Mouse (Mus musculus) heart, embryonic 14.5 days (tissue): ENCODE measurements around the gene Fzd4. TPM values are rescaled to one million over a fixed set of nuclear protein-coding genes. Genes with fewer than 3 reads are reported as not detected.
A peak's percentile ranks its signal among the peaks of the same experiment; 100 is the strongest.

Experiments
- ATAC-seq: fragments of 200-750 bp; cut with Nextera tagmentation; 2 replicates; pipeline ENCODE4 v1.8.0; 2017; ENCODE audit warnings: low read depth, moderate TSS enrichment; ENCODE audit not compliant: insufficient number of reproducible peaks, insufficient read depth, low FRiP score
- H3K27ac ChIP-seq, 2 experiments: fragments of 200-500 bp in 1 of 2; fragments of 300-500 bp in 1 of 2; sonication (generic) in 1 of 2; replicated peaks in 1 of 2; 2 replicates each; pipeline ENCODE4 v1.5.1; 2012 to 2014; ENCODE audit warnings: low read depth in 2 of 2, low read length in 2 of 2, control low read depth in 1 of 2, mild to moderate bottlenecking in 1 of 2, mixed read lengths in 1 of 2; ENCODE audit not compliant: control insufficient read depth in 1 of 2, insufficient read depth in 1 of 2
- H3K27me3 ChIP-seq: fragments of 300-500 bp; sonication (generic); 2 replicates; pipeline ENCODE4 v1.6.1; 2014; ENCODE audit warnings: mild to moderate bottlenecking, low read length, control low read depth; ENCODE audit not compliant: control insufficient read depth, insufficient read depth
- H3K36me3 ChIP-seq: fragments of 300-500 bp; sonication (generic); 2 replicates; pipeline ENCODE4 v1.6.1; 2014; ENCODE audit warnings: mild to moderate bottlenecking, control low read depth, low read length, mixed read lengths; ENCODE audit not compliant: control insufficient read depth, insufficient read depth
- H3K4me1 ChIP-seq, 2 experiments: fragments of 200-500 bp in 1 of 2; fragments of 300-500 bp in 1 of 2; sonication (generic) in 1 of 2; 2 replicates each; pipeline ENCODE4 v1.6.1; 2012 to 2014; ENCODE audit warnings: low read length in 2 of 2, control low read depth in 1 of 2, mixed read lengths in 1 of 2; ENCODE audit not compliant: control insufficient read depth in 2 of 2, insufficient read depth in 2 of 2
- H3K4me2 ChIP-seq: fragments of 300-500 bp; sonication (generic); 2 replicates; pipeline ENCODE4 v1.6.1; 2014; ENCODE audit warnings: mild to moderate bottlenecking, low read length
- H3K4me3 ChIP-seq, 2 experiments: fragments of 200-500 bp in 1 of 2; fragments of 300-500 bp in 1 of 2; sonication (generic) in 1 of 2; 2 replicates each; pipeline ENCODE4 v1.5.1; 2012 to 2014; ENCODE audit warnings: low read length in 2 of 2, mild to moderate bottlenecking in 2 of 2, control low read depth in 1 of 2, low read depth in 1 of 2, moderate library complexity in 1 of 2; ENCODE audit not compliant: control insufficient read depth in 1 of 2, insufficient read depth in 1 of 2
- H3K9ac ChIP-seq: fragments of 300-500 bp; sonication (generic); 2 replicates; pipeline ENCODE4 v1.6.1; 2014; ENCODE audit warnings: mild to moderate bottlenecking, low read length
- H3K9me3 ChIP-seq: fragments of 300-500 bp; sonication (generic); 2 replicates; pipeline ENCODE4 v1.6.1; 2016; ENCODE audit warnings: low read length, control low read depth; ENCODE audit not compliant: control insufficient read depth
- WGBS: fragments of 180-500 bp; shearing (Covaris S2); extraction: QIAGEN DNeasy Blood & Tissue Kit; methylation state at CpG from one replicate; pipeline ENCODE4 v1.1.7; 2014; 5-methylcytosine and 5-hydroxymethylcytosine counted together
- polyA plus RNA-seq: library from polyadenylated mRNA; unstranded; fragments of >200 nt; fragmentation: Nextera tagmentation; extraction: Ambion mirVana; gene quantifications from 2 replicates; pipeline ENCODE4 v1.2.1, GENCODE M21; 2014

Fzd4 gene
- polyA plus RNA-seq, 1 experiment from 2014 or later, result 13.2 TPM

DNA sequence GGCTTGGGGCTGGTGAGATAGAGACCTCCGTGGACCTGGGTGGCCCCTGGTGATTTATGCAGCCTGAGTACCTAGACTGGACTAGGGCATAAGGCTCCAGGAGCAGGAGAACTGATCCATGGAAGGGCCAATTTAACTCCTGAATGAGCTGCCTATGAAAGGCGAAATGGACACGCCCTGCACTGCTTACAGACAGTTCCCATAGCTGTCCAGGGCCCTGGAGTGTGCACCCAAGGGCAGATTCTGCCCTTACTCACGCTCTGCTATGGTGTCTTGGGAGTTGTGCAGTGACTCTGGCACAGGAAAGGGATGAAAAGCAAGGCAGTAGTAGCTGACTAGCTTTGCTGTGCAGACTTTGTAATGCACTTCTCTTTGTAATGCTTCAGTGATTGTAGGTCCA, 6.1 kb downstream of the Fzd4 start:
- ATAC-seq, result no peak
- no peak overlapping the region for H3K27ac ChIP-seq
- no peak overlapping the region for H3K4me2 ChIP-seq
- H3K9ac ChIP-seq, result no peak overlapping the region
- WGBS, result 71% methylated on average over 4 of the region's 4 CpGs
- H3K27me3 ChIP-seq, result no peaks in the 10 kb centered on the region
- peaks cover 6 to 24% of the 10 kb centered on the region in 2 experiments for H3K4me1 ChIP-seq
- no peaks in the 10 kb centered on the region for H3K9me3 ChIP-seq
- peaks cover 52% of the 10 kb centered on the region for H3K36me3 ChIP-seq
- no peak overlapping the region for H3K4me3 ChIP-seq

- Histone ChIP-seq H3K9me3 (no peaks in the 10 kb centered on the region), H3K4me1 (peaks cover 6 to 22% of the 10 kb centered on the region in 2 experiments), H3K9ac (no peak overlapping the region), H3K4me2 (no peak overlapping the region), H3K27ac (no peak overlapping the region), H3K36me3 (peaks cover 52% of the 10 kb centered on the region), H3K4me3 (no peak overlapping the region), H3K27me3 (no peaks in the 10 kb centered on the region)
- no peak for ATAC-seq
- 60% methylated on average over 3 of the region's 3 CpGs for WGBS
These were observed 7.2 kb downstream of the Fzd4 start for GRCm38 (mm10) chr7:89411346-89411745.

GRCm38 (mm10) chr7:89412094-89412493, 7.9 kb downstream of the Fzd4 start:
- H3K27ac ChIP-seq, result no peak overlapping the region
- H3K9me3 ChIP-seq, result no peaks in the 10 kb centered on the region
- peaks cover 6 to 22% of the 10 kb centered on the region in 2 experiments for H3K4me1 ChIP-seq
- no peak for ATAC-seq
- H3K4me2 ChIP-seq, result no peak overlapping the region
- H3K9ac ChIP-seq, result no peak overlapping the region
- peaks cover 51% of the 10 kb centered on the region for H3K36me3 ChIP-seq
- H3K27me3 ChIP-seq, result no peaks in the 10 kb centered on the region
- 61% methylated on average over 7 of the region's 7 CpGs for WGBS
- H3K4me3 ChIP-seq, result no peak overlapping the region

GRCm38 (mm10) chr7:89416027-89416426, 11.9 kb downstream of the Fzd4 start:
- Histone ChIP-seq H3K4me2 (no peak overlapping the region), H3K4me3 (no peak overlapping the region), H3K36me3 (peaks cover 19% of the 10 kb centered on the region), H3K9ac (no peak overlapping the region), H3K4me1 (peaks cover 4 to 20% of the 10 kb centered on the region in 2 experiments), H3K27ac (no peak overlapping the region), H3K9me3 (no peaks in the 10 kb centered on the region), H3K27me3 (no peaks in the 10 kb centered on the region)
- ATAC-seq, result no peak
- 65% methylated on average over 4 of the region's 4 CpGs for WGBS

GRCm38 (mm10) chr7:89417707-89418106, 13.6 kb downstream of the Fzd4 start:
- 73% methylated on average over 2 of the region's 2 CpGs for WGBS

GRCm38 (mm10) chr7:89418127-89418653, 14.0 kb downstream of the Fzd4 start:
- H3K4me2 ChIP-seq, result peak overlapping the region; percentile 40
- no peaks in the 10 kb centered on the region for H3K27me3 ChIP-seq

More at GRCm38 (mm10) chr7:89417707-89418106, 13.6 kb downstream of the Fzd4 start:
- no peak overlapping the region for H3K4me2 ChIP-seq
- peaks cover 2 to 10% of the 10 kb centered on the region in 2 experiments for H3K4me1 ChIP-seq
- peak overlapping the region; percentile 68 to 72 for H3K27ac ChIP-seq
- H3K36me3 ChIP-seq, result peaks cover 2% of the 10 kb centered on the region
- ATAC-seq, result no peak
- no peak overlapping the region for H3K4me3 ChIP-seq
- H3K9me3 ChIP-seq, result no peaks in the 10 kb centered on the region
- no peak overlapping the region for H3K9ac ChIP-seq
- no peaks in the 10 kb centered on the region for H3K27me3 ChIP-seq

DNA sequence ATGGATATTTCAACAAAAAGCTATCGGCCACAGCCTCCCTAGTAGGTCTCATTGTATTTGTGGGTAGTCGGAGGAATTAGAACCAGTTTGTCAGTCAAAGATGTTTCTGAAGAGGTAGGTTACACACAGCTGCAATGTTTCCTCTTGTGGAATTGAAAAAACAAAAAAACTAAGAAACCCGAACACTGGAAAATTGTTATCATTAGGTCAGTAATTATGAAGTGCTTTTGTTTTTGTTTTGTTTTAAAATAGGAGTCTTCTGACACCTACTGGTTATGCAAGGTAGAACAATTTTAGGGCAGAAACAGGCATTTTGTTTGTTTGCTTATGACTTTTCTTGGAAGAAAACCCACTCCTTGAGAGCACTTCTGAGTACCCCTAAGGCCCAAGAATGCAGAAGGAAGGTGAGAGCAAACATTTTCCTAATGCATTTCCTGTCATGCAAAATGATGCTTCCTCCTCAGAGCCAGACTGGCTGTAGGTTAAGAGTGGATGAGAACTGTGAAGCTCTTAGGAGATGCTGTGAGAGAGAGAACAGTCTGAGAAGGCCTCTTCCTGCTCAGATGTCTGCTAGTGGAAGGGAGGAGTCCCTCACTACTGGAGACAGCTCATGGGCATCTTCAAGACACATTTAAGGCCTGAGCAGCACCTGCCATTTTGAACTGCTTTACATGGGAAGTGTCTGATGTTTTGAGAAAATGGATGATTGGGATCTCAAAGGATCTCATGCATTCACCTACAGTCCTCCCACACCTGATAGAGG, 14.9 kb downstream of the Fzd4 start:
- ATAC-seq, result no peak
- no peaks in the 10 kb centered on the region for H3K9me3 ChIP-seq
- peak overlapping the region; percentile 40 for H3K4me2 ChIP-seq
- no peak overlapping the region for H3K4me3 ChIP-seq
- H3K27ac ChIP-seq, result peak overlapping the region; percentile 64 to 68; a peak in 3 of 4 replicates
- no peaks in the 10 kb centered on the region for H3K27me3 ChIP-seq
- H3K36me3 ChIP-seq, result no peaks in the 10 kb centered on the region
- WGBS, result 47% methylated on average over 3 of the region's 3 CpGs
- no peak overlapping the region for H3K9ac ChIP-seq
- peaks cover 2 to 10% of the 10 kb centered on the region in 2 experiments for H3K4me1 ChIP-seq

More at GRCm38 (mm10) chr7:89418127-89418653, 14.0 kb downstream of the Fzd4 start:
- Histone ChIP-seq H3K4me1 (peaks cover 2 to 10% of the 10 kb centered on the region in 2 experiments), H3K27ac (peak overlapping the region; percentile 68 to 72), H3K9ac (no peak overlapping the region), H3K9me3 (no peaks in the 10 kb centered on the region), H3K36me3 (no peaks in the 10 kb centered on the region; the same call in 1 of the 2 replicates), H3K4me3 (no peak overlapping the region)
- 57% methylated on average over 8 of the region's 8 CpGs for WGBS
- ATAC-seq, result no peak
